Mouse (Mus musculus): Measurements from ENCODE around the gene Gtf2h5. TPM values are rescaled to one million over a fixed set of nuclear protein-coding genes. Genes with fewer than 3 reads are reported as not detected.

The Gtf2h5 gene
- polyA plus RNA-seq, 1 experiment from 2014 or later, result 173 TPM

DNA sequence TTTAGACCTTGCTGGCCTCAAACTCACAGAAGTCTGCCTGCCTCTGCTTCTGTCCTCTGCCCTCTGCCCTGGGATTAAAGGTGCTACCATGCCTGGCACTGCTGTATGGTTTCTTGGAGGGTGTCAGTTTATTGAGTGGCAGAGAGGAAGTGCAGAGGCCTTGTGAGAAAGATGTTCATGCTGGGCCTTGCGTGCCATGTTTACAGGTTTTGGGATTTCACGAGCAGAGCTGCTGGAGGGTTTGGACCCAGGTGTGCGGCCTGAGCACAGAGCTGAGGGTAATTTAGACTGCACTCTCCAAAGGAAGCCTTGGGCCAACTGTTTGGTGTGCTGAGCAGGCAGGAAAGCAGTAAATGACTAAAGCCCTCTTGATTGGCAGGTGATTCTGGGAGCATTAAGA is 38.3 kb downstream of the Gtf2h5 start:
- Histone ChIP-seq H3K4me3 (no peak overlapping the region), H3K27ac (no peak overlapping the region), H3K36me3 (peaks cover 53% of the 10 kb centered on the region), H3K4me1 (no peaks in the 10 kb centered on the region), H3K27me3 (ENCODE audit: low read depth, poor library complexity, severe bottlenecking) (no peaks in the 10 kb centered on the region), H3K9me3 (replicated peaks) (no peaks in the 10 kb centered on the region)
- WGBS, result 67% methylated on average over 3 of the region's 3 CpGs
- DNase-seq (ENCODE audit: low spot score), result no peak

DNA sequence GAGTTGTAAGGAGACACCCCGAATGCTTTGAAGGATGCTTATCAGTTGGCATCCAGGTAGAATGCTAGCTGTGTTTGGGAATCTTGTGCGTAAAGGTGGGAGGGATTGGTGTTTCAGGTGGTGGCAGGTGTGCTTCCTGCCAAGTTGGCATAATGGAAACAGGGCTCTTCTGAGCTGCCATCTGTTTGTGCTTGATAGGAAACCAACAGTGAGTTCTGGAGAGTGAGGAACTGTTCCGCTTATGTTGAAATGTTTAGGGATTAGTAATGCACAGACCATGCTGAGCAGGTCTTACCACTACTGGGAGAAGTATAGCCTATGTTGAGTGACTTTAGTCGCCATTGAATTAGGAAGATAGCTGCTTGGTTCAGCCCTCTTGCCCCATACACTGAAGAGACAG is 39.3 kb downstream of the Gtf2h5 start:
- no peaks in the 10 kb centered on the region for H3K4me1 ChIP-seq
- DNase-seq (ENCODE audit: low spot score), result no peak
- H3K4me3 ChIP-seq, result no peak overlapping the region
- H3K27ac ChIP-seq, result no peak overlapping the region
- no peaks in the 10 kb centered on the region for H3K9me3 ChIP-seq (replicated peaks)
- no peaks in the 10 kb centered on the region for H3K27me3 ChIP-seq (ENCODE audit: low read depth, poor library complexity, severe bottlenecking)
- peaks cover 62% of the 10 kb centered on the region for H3K36me3 ChIP-seq
- 95% methylated on average over 4 of the region's 4 CpGs for WGBS

DNA sequence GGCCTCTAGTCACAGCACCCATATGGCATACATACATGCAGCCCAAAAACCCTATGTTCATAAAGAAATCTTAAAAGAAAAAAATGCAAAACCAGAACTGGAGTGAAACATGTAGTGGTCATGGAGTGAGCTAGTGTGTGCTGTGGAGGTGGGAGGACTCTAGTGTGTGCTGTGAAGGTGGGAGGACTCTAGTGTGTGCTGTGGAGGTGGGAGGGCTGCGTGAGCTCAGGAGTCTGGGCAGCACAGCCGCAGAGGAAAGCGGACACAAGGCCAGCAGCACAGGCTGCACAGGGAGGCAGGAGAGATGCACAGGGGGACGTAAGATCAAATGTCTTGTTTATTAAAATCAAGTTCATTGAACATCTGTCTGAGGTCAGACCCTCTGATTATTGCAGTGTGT is 44.2 kb downstream of the Gtf2h5 start:
- WGBS, result 95% methylated on average over 4 of the region's 4 CpGs
- no peak overlapping the region for H3K4me3 ChIP-seq
- H3K36me3 ChIP-seq, result peaks cover 49% of the 10 kb centered on the region
- no peaks in the 10 kb centered on the region for H3K4me1 ChIP-seq
- DNase-seq (ENCODE audit: low spot score), result no peak
- H3K9me3 ChIP-seq (replicated peaks), result no peaks in the 10 kb centered on the region
- H3K27ac ChIP-seq, result no peak overlapping the region
- no peaks in the 10 kb centered on the region for H3K27me3 ChIP-seq (ENCODE audit: low read depth, poor library complexity, severe bottlenecking)

DNA sequence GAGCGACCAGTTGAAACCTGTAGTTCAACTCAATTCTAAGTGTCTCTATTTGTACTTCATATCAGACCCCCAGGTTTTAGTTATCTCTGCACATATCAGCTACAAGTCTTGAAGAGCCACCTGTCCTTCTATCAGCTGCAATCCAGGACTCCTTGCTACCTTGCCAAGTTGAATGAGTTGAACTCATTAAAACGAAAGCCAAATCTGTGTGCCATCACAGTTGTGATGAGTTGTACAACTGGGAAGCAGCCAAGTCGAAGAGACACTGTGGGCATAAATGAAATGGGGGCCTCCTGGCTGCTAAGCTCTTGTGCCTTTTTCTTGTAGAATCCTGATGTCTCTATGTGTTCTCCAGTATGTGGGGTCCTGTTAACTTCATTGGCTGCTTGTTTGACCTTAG is 45.9 kb downstream of the Gtf2h5 start:
- Histone ChIP-seq H3K4me3 (no peak overlapping the region), H3K4me1 (no peaks in the 10 kb centered on the region), H3K9me3 (replicated peaks) (no peaks in the 10 kb centered on the region), H3K27ac (no peak overlapping the region), H3K36me3 (peaks cover 48% of the 10 kb centered on the region), H3K27me3 (ENCODE audit: low read depth, poor library complexity, severe bottlenecking) (no peaks in the 10 kb centered on the region)
- WGBS, result 96% methylated on average over 3 of the region's 3 CpGs
- no peak for DNase-seq (ENCODE audit: low spot score)

DNA sequence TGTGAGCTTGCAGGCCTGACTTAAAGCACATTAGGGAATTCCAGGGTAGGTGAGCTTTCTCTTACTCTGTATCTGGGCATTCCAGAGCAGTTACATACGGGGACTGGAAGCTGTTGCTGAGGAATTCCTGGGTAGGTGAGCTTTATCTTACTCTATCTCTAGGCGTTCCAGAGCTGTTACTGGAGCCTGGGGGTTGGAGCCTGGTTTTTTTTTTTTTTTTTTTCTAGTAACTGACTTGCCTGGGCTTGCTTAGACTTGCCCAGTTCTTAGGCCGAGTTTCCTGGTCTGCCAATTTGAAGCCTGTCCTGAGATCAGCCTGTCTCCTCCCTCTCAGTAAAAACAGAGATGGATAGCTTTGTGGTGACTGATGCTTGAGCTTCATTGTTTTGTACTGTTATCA is 48.5 kb downstream of the Gtf2h5 start:
- Histone ChIP-seq H3K4me1 (no peaks in the 10 kb centered on the region), H3K9me3 (replicated peaks) (no peaks in the 10 kb centered on the region), H3K36me3 (peaks cover 30% of the 10 kb centered on the region), H3K27me3 (ENCODE audit: low read depth, poor library complexity, severe bottlenecking) (no peaks in the 10 kb centered on the region), H3K27ac (no peak overlapping the region), H3K4me3 (no peak overlapping the region)
- no peak for DNase-seq (ENCODE audit: low spot score)
- WGBS, result 39% methylated on average over 3 of the region's 3 CpGs

DNA sequence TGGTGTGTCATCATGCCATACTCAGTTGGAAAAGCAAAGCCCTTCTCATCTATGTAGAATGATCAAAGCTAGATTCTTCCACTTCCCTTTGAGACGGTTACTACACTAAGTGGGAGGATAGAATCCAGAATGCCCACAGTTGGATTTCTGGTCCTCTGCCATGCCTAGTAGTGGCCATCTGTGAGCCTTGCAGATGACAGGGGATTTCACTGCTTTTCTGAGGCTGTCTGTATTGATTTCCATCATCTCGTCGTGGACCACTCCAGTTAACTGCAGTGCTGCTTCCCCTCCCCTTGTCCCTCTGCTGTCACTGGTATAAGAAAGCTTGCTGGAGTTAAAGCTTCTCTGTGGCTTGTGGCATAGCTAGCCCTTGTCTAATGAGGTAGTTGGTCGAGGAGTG is 49.8 kb downstream of the Gtf2h5 start:
- H3K36me3 ChIP-seq, result peaks cover 29% of the 10 kb centered on the region
- H3K27me3 ChIP-seq (ENCODE audit: low read depth, poor library complexity, severe bottlenecking), result no peaks in the 10 kb centered on the region
- no peaks in the 10 kb centered on the region for H3K4me1 ChIP-seq
- no peak overlapping the region for H3K27ac ChIP-seq
- H3K9me3 ChIP-seq (replicated peaks), result no peaks in the 10 kb centered on the region
- no peak overlapping the region for H3K4me3 ChIP-seq
- 88% methylated on average over 4 of the region's 4 CpGs for WGBS
- DNase-seq (ENCODE audit: low spot score), result no peak

DNA sequence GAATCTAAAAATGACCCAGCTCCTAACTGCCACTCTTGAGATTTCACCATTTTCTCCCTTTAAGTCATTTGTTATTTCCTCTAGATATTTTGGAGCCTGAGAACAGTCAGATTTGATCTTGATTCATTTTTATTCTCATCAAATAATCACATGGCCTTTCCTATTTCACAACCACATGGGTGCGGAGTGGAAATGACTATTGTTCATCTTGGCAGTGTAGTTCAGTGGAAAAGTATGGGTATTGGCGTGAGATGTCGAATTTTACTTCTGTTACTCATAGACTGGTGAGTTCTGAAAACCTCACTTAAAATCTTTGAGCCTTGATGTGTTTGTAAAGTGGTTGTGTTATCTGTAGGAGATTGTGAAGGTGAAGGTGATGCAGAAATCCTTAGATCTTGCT is 51.5 kb downstream of the Gtf2h5 start:
- no peak for DNase-seq (ENCODE audit: low spot score)
- H3K4me1 ChIP-seq, result no peaks in the 10 kb centered on the region
- no peak overlapping the region for H3K4me3 ChIP-seq
- no peak overlapping the region for H3K27ac ChIP-seq
- no peaks in the 10 kb centered on the region for H3K27me3 ChIP-seq (ENCODE audit: low read depth, poor library complexity, severe bottlenecking)
- H3K36me3 ChIP-seq, result peaks cover 22% of the 10 kb centered on the region
- WGBS, result 95% methylated on average over 3 of the region's 3 CpGs
- no peaks in the 10 kb centered on the region for H3K9me3 ChIP-seq (replicated peaks)

Small RNA genes lying within 50 kb of the gene (microRNA-seq; reads per million reads assigned to microRNA genes)
- gene Gm22774, result not detected

Other genes with a start within 250 kb of the Gtf2h5 start
- 18.4 and 19.4 TPM in 2 replicates for gene Snx9, start 238.5 kb upstream of the Gtf2h5 start, polyA plus RNA-seq (2016; fragmentation: Nextera tagmentation; extraction: Ambion mirVana)
- 0.75 and 1.1 TPM in 2 replicates for gene Synj2, start 138.5 kb upstream of the Gtf2h5 start, polyA plus RNA-seq (2016; fragmentation: Nextera tagmentation; extraction: Ambion mirVana)
- 5.3 and 6.8 TPM in 2 replicates for gene Serac1, start within 50 bp of the Gtf2h5 start, polyA plus RNA-seq (2016; fragmentation: Nextera tagmentation; extraction: Ambion mirVana)
- 145 and 159 TPM in 2 replicates for gene Tulp4, start 26.7 kb downstream of the Gtf2h5 start, polyA plus RNA-seq (2016; fragmentation: Nextera tagmentation; extraction: Ambion mirVana)
- 19.8 and 23.7 TPM in 2 replicates for gene Tmem181a, start 177.1 kb downstream of the Gtf2h5 start, polyA plus RNA-seq (2016; fragmentation: Nextera tagmentation; extraction: Ambion mirVana)
- gene Dynlt1a, start 237.7 kb downstream of the Gtf2h5 start, polyA plus RNA-seq (2016; fragmentation: Nextera tagmentation; extraction: Ambion mirVana), result 18.1 and 18.8 TPM in 2 replicates